Mouse (Mus musculus) embryo, embryonic 10.5 days (tissue): Measurements from ENCODE around the gene Fam50a.

Experiments
- DNase-seq: peaks from one replicate; pipeline ENCODE4 v3.0.0-alpha.2; 2015; ENCODE audit warnings: low spot score

The Fam50a gene

DNA sequence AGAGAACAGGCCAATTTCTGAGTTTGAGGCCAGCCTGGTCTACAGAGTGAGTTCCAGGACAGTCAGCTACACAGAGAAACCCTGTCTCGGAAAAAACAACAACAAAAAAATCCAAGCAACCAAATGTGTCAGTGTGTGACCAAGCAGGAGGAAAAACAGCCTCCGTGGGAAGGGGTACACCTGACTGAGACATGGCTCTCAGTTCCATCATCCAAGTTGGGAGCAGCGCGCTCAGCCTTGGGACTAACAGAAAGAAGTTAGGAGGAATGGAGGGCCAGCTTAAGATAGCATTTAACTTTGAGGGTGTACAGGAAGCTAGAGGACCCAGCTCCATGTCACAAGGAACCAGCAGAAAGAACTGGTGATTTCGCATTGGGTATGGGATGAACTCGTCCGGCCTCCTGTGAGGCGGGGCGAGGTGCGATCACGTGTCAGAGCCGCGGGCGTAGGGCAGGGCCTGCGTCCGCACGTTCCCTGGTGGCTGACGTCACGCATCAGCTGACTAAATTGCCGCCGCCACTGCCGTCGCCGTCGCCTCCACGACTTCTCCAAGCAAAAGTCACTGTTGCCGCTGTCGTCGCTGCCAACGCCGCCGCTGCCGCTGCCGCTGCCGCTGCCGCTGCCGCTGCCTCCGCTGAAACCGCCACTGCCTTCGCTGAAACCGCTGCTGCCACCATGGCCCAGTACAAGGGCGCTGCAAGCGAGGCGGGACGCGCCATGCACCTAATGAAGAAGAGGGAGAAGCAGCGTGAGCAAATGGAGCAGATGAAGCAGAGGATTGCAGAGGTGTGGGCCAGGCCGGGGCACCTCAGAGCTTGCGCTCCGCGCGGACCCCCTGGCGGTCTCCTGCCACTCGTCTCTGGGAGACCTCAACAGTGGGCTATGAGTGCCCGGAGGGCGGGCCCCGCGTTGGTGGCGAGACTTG, at the start of gene Fam50a:
Fam50a (plus strand) TSS at position 494 of the 925 bp plus-strand sequence.
- DNase-seq = peak; percentile 86

DNA sequence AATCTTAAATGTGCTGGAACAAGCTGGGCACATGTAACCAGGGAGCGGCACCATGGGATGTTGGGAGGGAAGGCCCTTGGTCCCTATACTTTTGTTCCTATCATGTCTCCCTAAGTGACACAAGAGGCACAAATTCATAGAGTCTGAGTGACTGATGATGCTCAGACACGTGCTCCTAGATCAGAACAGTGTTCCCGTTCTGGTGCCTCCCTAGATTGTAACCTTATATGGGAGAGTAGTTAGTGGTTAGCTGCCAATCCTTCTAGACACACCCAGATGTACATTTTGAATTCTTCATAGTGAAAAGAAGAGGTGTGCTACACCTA, 43.1 kb upstream of the Fam50a start:
- no peak for DNase-seq

DNA sequence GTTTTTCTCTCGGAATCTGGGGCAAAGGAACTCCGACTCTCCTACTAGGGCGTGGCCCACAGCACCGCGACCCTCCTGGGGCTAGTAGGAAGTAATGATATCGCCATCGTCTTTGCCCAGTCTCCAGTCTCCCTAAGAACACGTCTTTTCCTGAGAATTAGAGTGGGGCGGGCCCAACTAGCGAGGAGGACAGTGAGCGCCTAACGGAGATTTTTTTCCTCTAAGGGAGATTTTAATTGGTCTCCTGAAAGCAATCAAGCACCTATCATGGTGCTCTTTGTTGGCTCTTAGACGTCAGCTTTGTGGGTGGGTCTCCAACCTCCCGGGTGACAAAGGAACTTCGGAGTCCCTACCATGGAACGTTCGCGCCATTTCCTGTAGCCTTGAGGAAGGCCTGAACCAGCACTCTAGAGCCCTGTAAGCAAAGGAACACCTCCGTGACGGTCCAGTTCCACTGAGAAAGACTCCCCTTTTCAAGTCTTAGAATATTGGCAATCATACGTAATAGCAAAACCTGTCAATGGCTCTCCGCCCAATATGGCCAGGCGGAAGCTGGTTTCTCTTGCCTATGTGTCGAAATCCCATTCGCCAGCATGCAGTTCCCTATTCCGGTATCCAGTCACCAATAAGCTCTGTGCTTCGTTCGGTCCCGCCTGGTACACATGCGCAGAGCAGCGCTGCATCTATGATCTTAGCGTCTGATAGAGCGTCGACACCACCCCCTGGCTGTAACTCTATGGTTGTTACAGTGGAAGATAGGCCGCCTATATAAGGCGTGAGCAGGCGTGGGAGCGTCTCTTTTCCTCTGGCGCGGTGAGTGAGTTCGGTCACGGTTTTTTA, 42.6 kb upstream of the Fam50a start, which contains the start of gene Rpl10:
Rpl10 (plus strand) TSS at position 751 of the 840 bp plus-strand sequence.
- peak; percentile 94 for DNase-seq

DNA sequence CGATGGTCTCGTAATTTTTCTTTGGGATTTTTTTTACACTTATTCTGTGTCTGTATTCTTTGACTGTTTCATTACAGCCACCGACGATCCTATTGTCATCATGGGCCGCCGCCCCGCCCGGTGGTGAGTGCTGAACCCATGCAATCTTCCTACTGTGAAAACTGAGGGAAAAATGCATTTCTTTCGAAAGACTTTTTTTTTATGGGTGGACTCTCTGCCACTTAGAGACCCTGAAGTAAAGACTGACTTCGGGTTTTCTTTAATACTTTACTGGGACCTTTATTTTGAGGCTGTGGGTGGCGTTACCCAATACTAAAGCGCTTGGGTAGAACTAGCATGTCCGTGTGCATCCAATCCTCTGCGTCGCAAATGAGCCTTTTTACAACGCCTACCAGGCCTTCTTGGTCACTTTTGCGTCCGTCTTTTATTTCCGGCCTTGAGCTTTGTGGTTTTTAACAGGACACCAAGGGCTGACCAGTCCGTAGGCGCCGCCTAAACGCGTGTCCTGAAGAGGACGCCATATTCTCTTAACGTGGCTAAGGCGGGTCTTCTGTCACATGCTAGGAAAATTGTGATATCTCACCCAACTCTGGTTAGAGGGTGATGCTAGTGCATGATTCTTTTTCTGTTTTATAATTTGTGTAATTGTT, 41.8 kb upstream of the Fam50a start:
- peak; percentile 59 for DNase-seq

GRCm38 (mm10) chrX:74273422-74274322, 39.2 kb upstream of the Fam50a start:
- DNase-seq = peak; percentile 15

DNA sequence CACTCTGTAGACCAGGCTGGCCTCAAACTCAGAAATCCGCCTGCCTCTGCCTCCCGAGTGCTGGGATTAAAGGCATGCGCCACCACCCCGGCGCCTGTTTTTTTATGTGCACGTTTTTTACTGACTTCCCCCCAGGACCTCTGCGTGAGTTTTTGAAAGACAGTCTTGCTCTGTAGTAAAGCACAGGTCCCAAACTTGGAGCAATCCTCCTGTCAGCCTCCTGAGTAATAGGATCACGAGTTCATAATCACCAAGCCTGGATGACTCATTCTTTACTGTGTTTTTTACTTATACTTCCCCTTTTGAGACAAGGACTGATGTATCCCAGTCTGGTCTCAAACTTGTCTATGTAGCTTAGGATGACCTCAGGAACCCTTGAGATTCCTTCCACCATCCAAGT, 34.9 kb upstream of the Fam50a start:
- no peak for DNase-seq

DNA sequence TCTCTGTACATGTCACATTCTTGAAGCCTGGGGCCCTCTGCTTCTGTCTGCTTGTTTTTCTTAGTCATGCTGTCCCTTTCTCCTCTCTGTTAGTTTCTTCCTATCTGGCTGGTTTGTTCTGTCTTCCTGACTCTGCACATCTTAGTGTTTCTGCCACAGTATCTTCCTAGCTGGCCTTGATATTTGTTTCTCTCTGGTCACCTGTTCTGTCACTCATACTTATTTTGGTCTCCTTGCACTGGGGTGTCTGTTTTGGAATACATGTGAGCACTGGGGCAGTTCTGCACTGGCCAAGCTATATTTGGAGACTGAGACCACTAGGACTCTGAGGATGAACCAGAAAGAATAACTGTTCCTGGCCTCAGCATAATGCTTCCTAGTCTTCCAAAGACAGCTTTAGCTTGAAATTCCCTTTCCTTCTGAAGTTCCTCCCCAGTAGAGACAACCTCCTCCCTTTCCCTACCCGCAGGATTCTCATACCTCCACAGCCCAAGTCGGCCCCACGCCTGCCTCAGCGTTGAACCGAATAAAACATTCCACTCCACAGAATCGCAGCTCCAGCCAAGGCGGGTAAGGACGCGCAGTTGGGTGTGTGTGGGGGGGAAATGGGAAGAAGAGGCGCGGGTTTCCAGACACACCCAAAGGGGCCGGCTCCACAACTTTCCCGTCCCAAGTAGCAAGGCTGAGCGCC, 31.6 kb upstream of the Fam50a start:
- no peak for DNase-seq

- DNase-seq = peak; percentile 70
These were observed 31.0 kb upstream of the Fam50a start, which contains the start of the genes Taz and Dnase1l1 for GRCm38 (mm10) chrX:74281732-74282394. Gene Taz (plus strand): TSS chrX:74281912. Gene Dnase1l1 (minus strand): TSS chrX:74282337.

DNA sequence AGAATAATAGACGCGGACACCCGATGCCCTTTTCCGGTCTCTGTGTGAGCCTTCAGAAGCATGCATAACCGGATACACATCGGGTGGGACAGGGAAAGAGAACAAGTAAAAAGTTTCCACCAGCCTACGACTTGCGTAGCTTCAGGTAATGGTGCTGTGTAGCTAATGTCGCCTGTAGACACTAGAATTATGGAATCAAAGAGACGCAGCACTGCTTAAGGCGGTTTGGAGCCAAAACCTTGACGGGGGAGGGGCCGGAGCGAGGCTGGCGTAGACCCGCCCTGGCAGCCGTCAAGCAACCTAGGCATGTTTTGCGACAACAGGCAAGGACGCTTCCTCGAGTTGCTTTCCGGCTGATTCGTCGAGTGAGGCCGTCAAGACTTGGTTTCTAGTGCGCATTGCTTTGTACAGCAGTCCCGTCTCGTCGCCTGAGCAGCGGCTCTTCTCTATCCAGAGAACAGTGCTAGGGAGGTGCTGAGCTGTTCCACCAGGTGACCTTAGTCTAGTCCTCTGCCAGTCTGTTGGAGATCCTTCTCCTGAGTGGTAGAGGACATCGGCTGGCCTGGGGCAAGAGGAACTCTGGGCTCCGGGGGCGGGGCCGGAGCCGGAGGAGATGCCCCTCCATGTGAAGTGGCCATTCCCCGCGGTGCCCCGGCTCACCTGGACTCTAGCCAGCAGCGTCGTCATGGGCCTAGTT, 30.3 kb upstream of the Fam50a start:
- peak; percentile 88 for DNase-seq

- DNase-seq = no peak
These were observed 29.8 kb upstream of the Fam50a start for GRCm38 (mm10) chrX:74283092-74283437.

DNA sequence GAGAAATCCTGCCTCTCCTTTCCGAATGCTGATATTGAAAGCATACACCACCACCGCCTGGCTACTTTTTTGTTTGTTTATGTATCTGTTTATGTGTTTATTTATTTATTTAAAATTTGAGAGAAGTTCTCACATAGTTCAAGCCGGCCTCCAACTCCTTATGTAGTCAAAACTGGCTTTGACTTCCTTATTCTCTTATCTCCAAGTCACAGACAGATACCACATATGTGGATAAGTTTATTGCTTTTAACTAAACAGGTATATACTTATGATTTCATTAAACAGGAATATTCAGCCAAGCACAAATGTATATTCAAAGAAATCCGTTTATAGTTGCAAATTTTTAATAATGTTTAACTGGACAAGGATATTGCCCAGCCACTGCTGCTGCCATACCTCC, 19.4 kb upstream of the Fam50a start:
- no peak for DNase-seq

DNA sequence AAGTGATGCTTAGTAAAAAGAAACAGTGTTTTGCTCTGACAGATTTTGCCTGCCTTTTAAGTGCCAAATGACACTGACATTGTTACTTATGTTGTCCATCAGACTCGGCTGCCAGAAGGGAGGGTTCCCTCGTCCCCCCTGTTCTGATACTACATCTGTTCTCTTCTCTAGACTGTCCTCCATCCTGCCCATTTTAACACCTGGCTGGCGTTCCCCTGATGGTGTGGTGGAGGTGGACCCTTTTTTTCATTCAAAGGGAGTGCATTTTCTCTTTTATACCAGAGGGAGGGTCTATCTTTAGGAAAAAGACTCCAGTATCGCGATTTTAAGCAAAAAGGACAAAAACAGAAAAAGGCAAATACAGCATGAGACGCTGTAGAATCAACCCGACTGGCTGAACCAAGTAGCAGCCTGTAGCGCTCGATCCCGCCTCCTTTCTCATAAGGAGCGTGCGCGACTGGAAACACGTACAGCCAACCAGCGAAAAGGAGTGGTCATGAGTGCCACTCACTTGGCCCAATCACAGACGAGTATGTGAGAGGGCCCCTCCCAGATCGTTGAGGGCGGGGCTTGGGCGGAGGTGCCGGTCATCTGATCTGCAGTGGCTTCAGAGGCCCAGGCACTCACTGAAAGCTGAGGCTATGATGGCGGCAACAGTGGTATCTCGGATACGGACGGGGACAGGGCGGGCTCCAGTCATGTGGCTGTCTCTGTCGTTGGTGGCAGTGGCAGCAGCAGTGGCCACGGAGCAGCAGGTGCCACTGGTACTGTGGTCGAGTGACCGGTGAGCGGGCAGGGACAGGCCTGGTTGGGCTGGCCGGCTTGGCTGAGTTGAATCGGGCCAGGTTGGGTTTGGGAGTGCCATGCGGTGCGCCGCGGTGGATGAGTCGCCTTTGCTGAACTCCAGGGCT, 16.0 kb upstream of the Fam50a start, which contains the start of gene Atp6ap1:
Atp6ap1 (plus strand) TSS at position 560 of the 911 bp plus-strand sequence.
- peak; percentile 95 for DNase-seq

- DNase-seq = no peak
These were observed 14.5 kb upstream of the Fam50a start for GRCm38 (mm10) chrX:74298348-74298747.

GRCm38 (mm10) chrX:74299721-74300120, 13.1 kb upstream of the Fam50a start:
- no peak for DNase-seq

DNA sequence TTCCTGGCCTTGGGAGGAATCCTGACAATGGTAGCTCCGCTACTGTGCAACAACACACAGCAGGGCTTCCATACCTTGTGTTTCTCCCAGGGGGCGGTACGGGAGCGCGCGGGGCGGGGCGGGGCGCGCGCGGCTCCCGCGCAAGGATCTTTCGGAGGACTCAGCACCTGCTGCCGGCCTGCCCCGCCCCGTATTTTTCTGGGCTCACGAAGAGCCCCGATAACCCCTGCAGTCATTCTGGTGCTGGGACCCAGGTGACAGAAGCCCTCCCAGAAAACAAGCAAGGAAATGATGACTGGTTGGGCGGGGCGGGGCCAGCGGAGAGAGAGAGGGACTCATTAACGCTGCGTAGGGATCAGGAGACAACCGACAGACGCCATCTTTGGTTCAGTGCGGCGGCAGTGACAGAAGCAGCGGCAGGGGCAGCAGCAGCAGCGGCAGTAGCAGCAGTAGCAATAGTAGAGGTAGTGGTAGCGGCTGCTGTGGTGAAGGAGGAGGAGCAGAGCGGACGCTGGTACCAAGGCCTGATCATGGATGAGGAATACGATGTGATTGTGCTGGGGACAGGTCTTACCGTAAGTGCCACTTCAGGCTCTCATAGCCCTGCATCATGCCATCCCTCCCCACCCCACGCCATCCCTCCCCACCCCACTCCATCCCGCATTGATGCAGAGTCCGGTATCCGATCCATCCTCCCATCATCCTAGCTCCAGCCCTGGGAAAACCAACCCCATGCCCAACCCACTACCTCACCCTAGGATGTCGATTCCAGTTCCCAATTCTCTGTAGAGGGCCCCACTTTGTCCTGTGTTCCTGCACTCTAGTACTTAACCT, 7.7 kb upstream of the Fam50a start, which contains the start of gene Gdi1:
Gdi1 (plus strand) TSS at position 132 of the 834 bp plus-strand sequence.
- peak; percentile 79 for DNase-seq

DNA sequence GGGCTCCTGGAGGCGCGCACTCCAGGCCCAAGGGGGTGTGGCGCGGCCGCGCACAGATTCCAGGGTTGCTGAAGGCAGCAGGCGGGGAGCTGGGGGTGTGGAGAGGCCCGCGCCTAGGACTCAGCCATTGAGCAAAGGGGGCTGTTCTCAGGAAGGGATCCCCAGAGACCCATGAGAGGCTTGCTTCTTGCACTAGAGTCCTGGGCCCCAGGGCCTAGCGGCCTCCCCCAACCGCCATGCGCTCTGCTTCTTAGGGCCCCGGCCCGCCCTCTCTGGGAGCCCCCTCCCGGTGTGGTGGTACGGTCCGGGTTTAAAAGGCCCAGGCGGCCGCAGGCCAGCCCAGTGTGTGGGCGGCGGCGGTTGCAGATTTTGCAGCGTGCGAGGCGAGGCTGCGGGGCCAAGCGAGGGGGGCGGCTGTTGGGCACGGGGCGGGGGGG, 15.9 kb downstream of the Fam50a start, which contains the start of gene Plxna3:
Plxna3 (plus strand) TSS at position 342 of the 437 bp plus-strand sequence.
- DNase-seq = peak; percentile 75

GRCm38 (mm10) chrX:74329215-74329671, 16.4 kb downstream of the Fam50a start:
- no peak for DNase-seq
